Mouse (Mus musculus): Measurements from ENCODE around the gene Psmd11. TPM values are rescaled to one million over a fixed set of nuclear protein-coding genes. Genes with fewer than 3 reads are reported as not detected.
"Not testable (repeated sequence)": the region's sequence is repeated elsewhere in the genome, so short reads cannot be mapped to it uniquely, and the experiment has no call there.

Psmd11 gene
- polyA plus RNA-seq, 1 experiment from 2014 or later = 346 TPM

DNA sequence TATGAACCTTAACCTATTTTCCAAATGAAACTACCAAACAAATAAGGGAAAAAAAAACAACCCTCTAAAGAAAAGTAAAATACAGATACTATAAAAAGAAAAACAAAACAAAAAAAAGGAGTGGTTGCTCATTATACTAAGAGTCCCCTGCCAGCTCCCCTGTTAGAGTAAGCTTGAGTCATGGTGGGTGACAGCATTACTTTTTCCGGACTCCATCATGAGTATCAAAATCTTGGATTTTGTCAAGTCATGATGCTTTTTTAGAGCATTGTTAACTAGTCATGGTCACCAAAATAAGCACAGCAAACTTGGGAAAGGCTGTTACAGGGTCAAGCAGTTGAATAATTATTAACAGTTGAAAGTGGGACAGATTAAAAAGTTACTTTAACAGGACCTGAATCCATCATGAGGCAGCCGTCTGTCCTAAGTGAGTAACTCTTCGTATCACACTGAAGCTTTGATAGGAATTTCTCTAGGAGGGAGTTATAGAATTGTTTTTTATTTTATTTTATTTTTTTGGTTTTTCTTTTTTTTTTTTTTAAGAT, 2.0 kb downstream of the Psmd11 start:
- ATAC-seq (replicated peaks) = no peak
- WGBS = 94% methylated on average over 3 of the region's 3 CpGs
- H3K9ac ChIP-seq (replicated peaks) = no peak overlapping the region

GRCm38 (mm10) chr11:80446916-80447315, 18.5 kb downstream of the Psmd11 start:
- H3K4me2 ChIP-seq (replicated peaks) = no peak overlapping the region
- no peak overlapping the region for H3K27ac ChIP-seq (replicated peaks)
- no peaks in the 10 kb centered on the region for H3K27me3 ChIP-seq
- peaks cover 68% of the 10 kb centered on the region for H3K36me3 ChIP-seq
- H3K4me1 ChIP-seq = no peaks in the 10 kb centered on the region
- H3K9me3 ChIP-seq = no peaks in the 10 kb centered on the region
- H3K9ac ChIP-seq (replicated peaks) = no peak overlapping the region
- no peak for ATAC-seq (replicated peaks)
- no peak overlapping the region for H3K4me3 ChIP-seq
- WGBS = 92% methylated on average over 3 of the region's 3 CpGs

More for the DNA sequence above, 2.0 kb downstream of the Psmd11 start:
- H3K4me2 ChIP-seq (replicated peaks) = no peak overlapping the region
- no peaks in the 10 kb centered on the region for H3K9me3 ChIP-seq
- H3K27ac ChIP-seq (replicated peaks) = no peak overlapping the region
- no peak overlapping the region for H3K4me3 ChIP-seq
- peaks cover 23% of the 10 kb centered on the region for H3K36me3 ChIP-seq
- H3K4me1 ChIP-seq = peaks cover 15% of the 10 kb centered on the region
- no peaks in the 10 kb centered on the region for H3K27me3 ChIP-seq

GRCm38 (mm10) chr11:80449859-80450258, 21.4 kb downstream of the Psmd11 start:
- no peaks in the 10 kb centered on the region for H3K27me3 ChIP-seq
- H3K27ac ChIP-seq (replicated peaks) = no peak overlapping the region
- no peaks in the 10 kb centered on the region for H3K9me3 ChIP-seq
- H3K9ac ChIP-seq (replicated peaks) = no peak overlapping the region
- WGBS = 95% methylated on average over 2 of the region's 2 CpGs
- no peak overlapping the region for H3K4me2 ChIP-seq (replicated peaks)
- H3K4me1 ChIP-seq = no peaks in the 10 kb centered on the region
- peaks cover 61% of the 10 kb centered on the region for H3K36me3 ChIP-seq
- ATAC-seq (replicated peaks) = no peak
- H3K4me3 ChIP-seq = no peak overlapping the region

DNA sequence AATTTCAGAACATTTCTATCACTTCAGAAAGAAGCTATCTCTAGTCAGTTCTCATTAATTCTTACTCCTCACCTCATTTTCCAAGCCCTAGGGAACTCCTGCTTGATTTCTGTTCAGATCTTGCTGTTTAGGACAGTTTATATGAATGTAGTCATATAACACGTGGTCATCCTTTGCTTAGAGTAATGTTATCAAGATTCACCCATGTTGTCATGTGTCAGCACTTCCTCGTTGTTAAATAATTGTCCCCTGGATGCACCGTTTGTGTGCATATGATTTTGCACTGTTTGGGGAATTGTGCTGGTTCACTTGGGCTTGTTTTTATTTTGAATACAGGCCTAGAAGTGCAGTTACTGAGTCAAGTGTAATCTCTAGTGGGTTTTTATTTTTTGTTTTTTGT, 23.8 kb downstream of the Psmd11 start:
- Histone ChIP-seq H3K4me3 (no peak overlapping the region), H3K9ac (replicated peaks) (no peak overlapping the region), H3K9me3 (no peaks in the 10 kb centered on the region), H3K36me3 (peaks cover 53% of the 10 kb centered on the region), H3K4me1 (no peaks in the 10 kb centered on the region), H3K27me3 (no peaks in the 10 kb centered on the region), H3K27ac (replicated peaks) (no peak overlapping the region), H3K4me2 (replicated peaks) (no peak overlapping the region)
- 92% methylated on average over 3 of the region's 3 CpGs for WGBS
- no peak for ATAC-seq (replicated peaks)

DNA sequence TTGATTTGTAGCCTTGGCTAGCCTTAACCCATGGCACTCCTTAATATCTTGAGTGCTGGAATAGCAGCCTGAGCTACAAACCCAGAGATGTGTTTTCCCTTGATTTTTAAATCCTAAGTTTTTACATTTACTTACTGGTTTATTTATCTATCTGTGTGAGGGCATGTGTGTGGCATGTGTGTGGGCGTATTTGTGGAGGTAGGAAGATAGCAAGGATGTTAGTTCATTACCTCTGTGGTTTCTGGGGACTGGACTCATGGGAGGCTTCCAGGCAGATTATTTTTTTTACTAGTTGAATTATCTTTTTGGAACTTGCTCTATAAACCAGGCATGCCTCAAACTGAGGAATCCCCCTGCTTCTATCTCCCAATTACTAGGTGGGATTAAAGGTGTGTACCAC, 24.8 kb downstream of the Psmd11 start:
- Histone ChIP-seq H3K4me1 (no peaks in the 10 kb centered on the region), H3K27ac (replicated peaks) (no peak overlapping the region), H3K4me3 (no peak overlapping the region), H3K9me3 (no peaks in the 10 kb centered on the region), H3K9ac (replicated peaks) (no peak overlapping the region), H3K4me2 (replicated peaks) (no peak overlapping the region), H3K36me3 (peaks cover 56% of the 10 kb centered on the region), H3K27me3 (no peaks in the 10 kb centered on the region)
- no peak for ATAC-seq (replicated peaks)
- WGBS = 97% methylated on average over 1 of the region's 1 CpGs

DNA sequence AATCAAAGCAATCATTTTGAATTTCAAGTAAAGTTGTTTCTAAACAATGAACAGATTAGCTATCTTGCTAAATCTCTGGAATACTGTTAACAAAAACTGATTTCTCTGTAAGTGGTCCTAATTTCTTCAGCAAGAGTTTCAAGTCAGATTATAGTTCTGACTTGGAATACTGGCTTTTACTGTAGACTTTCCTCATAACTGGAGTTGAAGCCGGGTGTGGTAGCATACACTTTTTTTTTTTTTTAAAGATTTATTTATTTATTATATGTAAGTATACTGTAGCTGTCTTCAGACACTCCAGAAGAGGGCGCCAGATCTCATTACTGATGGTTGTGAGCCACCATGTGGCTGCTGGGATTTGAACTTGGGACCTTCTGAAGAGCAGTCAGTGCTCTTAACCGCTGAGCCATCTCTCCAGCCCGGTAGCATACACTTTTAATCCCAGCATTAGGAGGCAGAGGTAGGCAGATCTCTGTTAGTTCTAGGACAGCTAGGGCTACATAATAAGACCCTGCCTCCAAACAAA, 35.3 kb downstream of the Psmd11 start:
- H3K4me3 ChIP-seq; ATAC-seq (replicated peaks); H3K27ac ChIP-seq (replicated peaks); H3K4me2 ChIP-seq (replicated peaks); H3K27me3 ChIP-seq; H3K4me1 ChIP-seq; H3K9me3 ChIP-seq; H3K9ac ChIP-seq (replicated peaks): not testable (repeated sequence)
- peaks cover 85% of the 10 kb centered on the region for H3K36me3 ChIP-seq
- 88% methylated on average over 4 of the region's 4 CpGs for WGBS

GRCm38 (mm10) chr11:80471836-80472605, 43.6 kb downstream of the Psmd11 start:
- peak overlapping the region; percentile 85 for H3K27ac ChIP-seq (replicated peaks)
- no peak overlapping the region for H3K4me3 ChIP-seq
- ATAC-seq (replicated peaks) = no peak
- no peaks in the 10 kb centered on the region for H3K9me3 ChIP-seq
- no peak overlapping the region for H3K4me2 ChIP-seq (replicated peaks)
- H3K36me3 ChIP-seq = peaks cover 42% of the 10 kb centered on the region
- no peaks in the 10 kb centered on the region for H3K27me3 ChIP-seq
- WGBS = 74% methylated on average over 16 of the region's 16 CpGs
- H3K4me1 ChIP-seq = peaks cover 20% of the 10 kb centered on the region
- no peak overlapping the region for H3K9ac ChIP-seq (replicated peaks)

DNA sequence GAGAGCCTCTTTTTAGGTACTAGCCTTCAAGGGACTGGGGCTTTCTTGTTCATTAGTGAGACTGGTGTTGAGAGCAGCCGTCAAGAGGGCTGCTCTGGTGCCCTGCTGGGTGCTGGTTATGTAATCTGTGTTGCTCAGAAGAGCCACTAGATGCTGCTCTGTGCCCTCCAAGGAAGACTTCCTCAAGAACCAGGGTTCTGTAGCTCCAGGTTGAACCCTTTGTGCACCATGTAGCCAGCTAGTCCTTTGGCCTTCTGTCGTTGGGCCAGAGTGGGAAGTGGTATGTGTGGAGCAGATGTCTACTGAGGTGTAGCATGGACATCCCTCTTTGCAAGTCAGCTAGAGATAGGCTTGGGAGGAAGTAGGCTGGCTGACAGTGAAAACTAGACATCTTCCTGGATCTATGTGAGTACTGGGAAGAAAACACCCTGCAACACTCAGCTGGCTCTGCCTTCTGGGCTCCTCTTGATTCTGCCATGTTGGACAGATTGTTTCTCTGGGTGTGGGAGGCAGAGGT, 45.8 kb downstream of the Psmd11 start:
- no peak for ATAC-seq (replicated peaks)
- H3K36me3 ChIP-seq = peaks cover 24% of the 10 kb centered on the region
- no peak overlapping the region for H3K4me3 ChIP-seq
- H3K9ac ChIP-seq (replicated peaks) = no peak overlapping the region
- peak overlapping the region; percentile 97 for H3K27ac ChIP-seq (replicated peaks)
- H3K4me2 ChIP-seq (replicated peaks) = no peak overlapping the region
- no peaks in the 10 kb centered on the region for H3K9me3 ChIP-seq
- 40% methylated on average over 2 of the region's 2 CpGs for WGBS
- peaks cover 20% of the 10 kb centered on the region for H3K4me1 ChIP-seq
- H3K27me3 ChIP-seq = no peaks in the 10 kb centered on the region

GRCm38 (mm10) chr11:80474846-80475245, 46.4 kb downstream of the Psmd11 start:
- Histone ChIP-seq H3K27me3 (no peaks in the 10 kb centered on the region), H3K27ac (replicated peaks) (peak overlapping the region; percentile 97; the same call in 1 of the 2 replicates), H3K4me2 (replicated peaks) (no peak overlapping the region), H3K4me1 (peaks cover 23% of the 10 kb centered on the region), H3K36me3 (peaks cover 21% of the 10 kb centered on the region), H3K9ac (replicated peaks) (no peak overlapping the region), H3K9me3 (no peaks in the 10 kb centered on the region), H3K4me3 (no peak overlapping the region)
- no peak for ATAC-seq (replicated peaks)
- 96% methylated on average over 11 of the region's 11 CpGs for whole genome bisulfite sequencing

DNA sequence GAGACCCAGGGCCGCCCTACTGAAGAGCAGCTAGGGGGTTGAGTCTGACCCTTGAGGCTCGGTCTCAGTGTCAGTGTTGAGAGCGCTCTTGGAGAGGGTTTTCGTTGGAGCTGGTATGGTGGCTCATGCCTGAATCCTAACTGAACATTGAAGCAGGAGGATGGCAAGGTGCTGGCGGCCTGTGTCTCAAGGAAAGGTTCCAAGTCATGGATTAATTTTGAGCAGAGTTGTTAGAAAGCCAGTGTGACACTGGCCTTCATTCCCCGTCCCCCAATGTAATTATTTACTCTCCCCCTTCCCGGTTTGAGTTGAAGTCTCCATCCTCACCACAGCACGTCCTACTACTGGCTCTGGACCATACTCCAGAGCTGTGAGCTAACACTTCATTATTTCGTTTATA, 47.1 kb downstream of the Psmd11 start:
- H3K9ac ChIP-seq (replicated peaks) = no peak overlapping the region
- no peak for ATAC-seq (replicated peaks)
- no peaks in the 10 kb centered on the region for H3K27me3 ChIP-seq
- no peaks in the 10 kb centered on the region for H3K9me3 ChIP-seq
- peaks cover 29% of the 10 kb centered on the region for H3K4me1 ChIP-seq
- H3K36me3 ChIP-seq = peaks cover 17% of the 10 kb centered on the region
- H3K4me2 ChIP-seq (replicated peaks) = no peak overlapping the region; the same call in 1 of the 2 replicates
- WGBS = 83% methylated on average over 9 of the region's 9 CpGs
- H3K4me3 ChIP-seq = no peak overlapping the region
- H3K27ac ChIP-seq (replicated peaks) = peak overlapping the region; percentile 97

DNA sequence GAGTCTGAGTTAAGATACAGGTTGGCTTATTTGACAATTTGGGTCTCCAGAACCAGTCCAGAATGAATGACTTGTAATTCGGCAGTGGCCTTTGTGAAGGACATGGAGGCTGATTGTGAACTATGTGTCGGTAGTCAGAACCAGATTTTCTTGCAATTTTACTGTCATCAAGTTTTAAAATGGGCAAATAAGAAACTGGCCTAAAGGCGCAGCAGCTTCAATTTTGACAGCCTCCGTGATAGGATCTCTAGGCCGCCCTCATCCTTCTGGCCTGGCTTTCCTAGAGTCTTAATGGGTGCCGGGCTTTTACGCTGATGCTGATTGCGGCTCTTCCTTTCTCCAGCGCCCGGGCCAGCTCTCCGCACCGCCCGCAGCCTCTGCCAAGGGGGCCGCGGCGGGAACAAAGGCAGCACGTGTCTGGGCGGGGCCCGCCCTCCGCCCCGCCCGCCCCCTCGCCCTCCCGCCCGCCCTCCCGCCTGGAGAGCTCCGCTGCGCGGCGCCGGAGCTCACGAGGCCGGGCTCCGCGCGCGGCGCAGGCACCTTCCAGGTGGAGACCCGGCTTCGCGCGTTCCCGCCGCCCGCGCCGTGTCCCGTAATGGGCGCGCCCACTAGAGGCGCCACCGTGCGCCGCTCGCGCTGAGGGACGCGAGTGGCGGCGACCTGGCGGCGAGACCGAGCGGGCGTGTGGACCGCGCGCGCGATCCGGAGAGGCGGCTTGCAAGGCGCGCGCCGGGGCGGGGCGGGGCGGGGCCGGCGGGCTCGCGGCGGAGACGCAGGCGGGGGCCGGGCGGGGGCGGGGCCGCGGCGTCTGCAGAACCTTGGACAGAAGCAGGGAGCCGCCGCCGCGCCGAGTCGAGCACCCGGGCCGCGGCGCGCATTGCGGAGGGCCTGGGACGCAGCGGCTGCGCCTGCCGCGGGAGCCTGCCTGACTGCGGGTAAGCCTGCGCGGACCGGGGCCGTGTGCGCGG, 48.1 kb downstream of the Psmd11 start, which contains the start of gene Cdk5r1:
TSS of gene Cdk5r1 (plus strand) at position 802 of the 968 bp plus-strand sequence.
- Histone ChIP-seq H3K27ac (replicated peaks) (peak within 1 kb of the TSS; percentile 97), H3K4me3 (peak within 1 kb of the TSS; percentile 59), H3K36me3 (peaks cover 15% of the 10 kb centered on the region), H3K9me3 (no peaks in the 10 kb centered on the region), H3K4me2 (replicated peaks) (peak within 1 kb of the TSS; percentile 92), H3K9ac (replicated peaks) (peak within 1 kb of the TSS; percentile 80), H3K27me3 (no peaks in the 10 kb centered on the region), H3K4me1 (peaks cover 36% of the 10 kb centered on the region)
- 1% methylated on average over 88 of the region's 116 CpGs for WGBS
- ATAC-seq (replicated peaks) = peak; percentile 89

All from forebrain, embryonic 15.5 days (tissue).